Mouse (Mus musculus): Measurements from ENCODE around the gene Golt1b.

DNA sequence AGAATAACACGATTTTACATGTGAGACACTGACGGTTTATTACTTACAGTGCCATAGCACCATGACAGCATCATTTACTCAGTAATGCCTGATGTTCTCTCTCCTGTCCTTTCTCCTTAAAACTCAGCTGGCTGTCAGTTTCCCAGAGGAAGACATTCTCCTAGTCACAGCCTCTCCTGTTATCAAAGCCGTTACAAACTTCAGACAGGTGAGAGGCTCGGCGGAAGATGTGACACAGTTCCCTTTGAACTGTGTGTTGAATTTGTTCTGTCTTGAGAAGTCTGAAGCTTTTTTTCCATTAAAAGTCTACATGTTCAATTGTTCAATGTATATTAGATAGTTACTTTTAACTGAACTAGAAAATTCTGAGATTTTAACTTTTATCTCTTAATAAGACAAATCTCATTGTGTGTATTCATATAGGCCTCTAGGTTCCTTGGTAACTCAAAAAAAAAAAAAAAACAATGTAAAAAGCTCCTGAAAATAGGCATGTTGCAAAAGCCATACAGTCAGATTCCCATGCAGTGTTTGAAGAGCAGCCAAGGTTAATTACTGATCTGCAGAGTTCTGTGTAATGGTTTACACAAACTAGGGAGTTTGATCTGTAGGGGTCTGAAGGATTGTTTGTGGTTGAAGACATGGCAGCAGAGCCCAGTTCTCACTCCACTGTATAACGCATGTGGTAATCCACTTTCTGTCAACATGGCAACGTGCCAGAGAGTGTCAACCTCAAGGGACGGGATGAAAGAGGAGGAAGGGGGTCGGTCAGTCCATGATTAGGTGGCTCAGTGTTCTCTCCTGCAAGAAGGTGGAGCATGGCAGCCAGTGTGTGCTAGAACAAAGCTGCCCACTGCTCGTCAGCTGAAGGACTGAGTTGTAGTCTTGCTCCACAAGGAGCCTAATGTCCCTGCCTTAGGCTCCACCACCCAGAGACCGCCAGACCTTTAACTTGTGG lies 39.3 kb upstream of the Golt1b start:
- no peak for TF ChIP-seq CTCF (IDR thresholded peaks at IDR 0.05; ENCODE audit: borderline replicate concordance, control insufficient read depth, extremely low read depth, insufficient read depth, low read length, poor library complexity)
- no peak for TF ChIP-seq POLR2A (IDR thresholded peaks at IDR 0.05; ENCODE audit: control insufficient read depth, extremely low read depth, insufficient read depth, low read length, poor library complexity)
